Mouse (Mus musculus) ES-Bruce4 (cell line): ENCODE measurements around the gene Rab3a.

Experiments
- CTCF ChIP-seq: IDR thresholded peaks from one replicate; pipeline ENCODE4 v1.8.1; 2011; ENCODE audit warnings: low read depth, low read length
- POLR2A ChIP-seq: IDR thresholded peaks from one replicate; pipeline ENCODE4 v1.8.1; 2011; ENCODE audit warnings: low read length; ENCODE audit not compliant: insufficient read depth

GRCm38 (mm10) chr8:70709794-70710193, 44.7 kb upstream of the Rab3a start:
- no peak for TF ChIP-seq CTCF
- no peak for TF ChIP-seq POLR2A
